Mouse (Mus musculus) heart, postnatal 14 days (tissue): ENCODE measurements at regions not wholly inside any gene's neighbourhood (a gene's known extent, or its start where the extent isn't known, plus 50 kb on each side); places are given as distances from the start of the nearest gene placed in this dataset.

Experiments used
- DNase-seq, 2 experiments: peaks; one replicate each; pipeline ENCODE4 v3.0.0; 2021 to 2022
- intact Hi-C: fragments of 180-260 bp; cut with DNase I; formaldehyde crosslinking; loops from one replicate; pipeline ENCODE4 v1.15.1; 2025

DNA sequence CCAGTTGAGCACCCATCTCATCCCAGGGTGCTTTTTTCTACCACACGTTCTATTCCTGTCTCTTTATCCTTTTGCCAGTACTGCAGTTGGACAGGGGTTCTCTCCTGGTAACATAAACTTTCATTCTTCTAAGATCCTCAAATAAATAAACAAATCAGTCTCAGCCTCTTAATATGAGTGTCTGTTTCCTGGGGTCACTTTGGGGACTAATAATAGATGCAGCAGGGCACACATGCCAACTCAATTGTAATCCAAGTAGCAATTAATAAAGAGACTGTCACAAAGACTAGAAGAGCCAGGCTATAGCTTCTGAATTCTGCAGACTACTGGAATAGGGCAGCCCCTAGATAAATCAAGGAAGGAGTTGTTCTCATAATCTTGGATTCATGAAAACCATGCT lies 108.9 kb downstream of the Uchl5 start:
- intact Hi-C loops = no loop called here
- DNase-seq = no peak

DNA sequence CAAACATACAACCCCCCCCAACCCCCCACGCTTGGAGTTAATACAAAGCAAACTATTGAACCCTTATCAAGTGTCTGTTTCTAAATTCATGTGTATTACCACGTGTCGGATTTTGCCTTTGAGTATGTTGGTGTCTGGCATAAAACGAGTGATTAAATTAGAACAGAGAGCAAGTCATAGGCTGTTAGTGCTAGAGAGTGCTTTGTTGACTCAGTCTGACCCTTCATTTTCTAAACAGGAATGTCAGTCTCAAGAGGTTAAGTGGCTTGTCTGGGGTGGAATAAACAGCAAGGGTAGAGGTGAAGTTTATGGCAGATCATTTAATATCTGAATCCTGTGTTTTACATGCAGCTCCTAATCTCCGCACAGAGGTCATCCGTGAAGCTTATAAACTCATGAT lies 104.1 kb downstream of the Uchl5 start:
- DNase-seq = no peak
- intact Hi-C loops = no loop called here

DNA sequence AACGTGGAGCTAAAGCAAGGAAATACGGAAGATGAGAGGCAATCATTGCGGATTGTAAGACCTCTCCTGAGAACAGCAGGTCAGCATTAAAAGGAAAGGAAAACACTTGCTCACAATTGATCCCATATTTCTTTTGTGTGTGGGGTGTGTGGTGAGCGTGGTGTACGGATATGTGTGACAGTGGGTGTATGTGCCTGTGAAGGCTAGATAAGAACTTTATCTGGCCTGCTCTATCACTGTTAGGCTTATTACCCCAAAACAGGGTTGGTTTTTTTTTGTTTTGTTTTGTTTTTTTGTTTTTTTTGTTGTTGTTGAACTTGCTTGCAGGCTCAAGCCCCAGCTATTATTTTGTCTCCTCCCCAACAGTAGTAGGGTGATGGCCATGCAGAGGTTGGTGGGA lies 102.5 kb downstream of the Uchl5 start:
- DNase-seq = no peak
- intact Hi-C loops = no loop called here

DNA sequence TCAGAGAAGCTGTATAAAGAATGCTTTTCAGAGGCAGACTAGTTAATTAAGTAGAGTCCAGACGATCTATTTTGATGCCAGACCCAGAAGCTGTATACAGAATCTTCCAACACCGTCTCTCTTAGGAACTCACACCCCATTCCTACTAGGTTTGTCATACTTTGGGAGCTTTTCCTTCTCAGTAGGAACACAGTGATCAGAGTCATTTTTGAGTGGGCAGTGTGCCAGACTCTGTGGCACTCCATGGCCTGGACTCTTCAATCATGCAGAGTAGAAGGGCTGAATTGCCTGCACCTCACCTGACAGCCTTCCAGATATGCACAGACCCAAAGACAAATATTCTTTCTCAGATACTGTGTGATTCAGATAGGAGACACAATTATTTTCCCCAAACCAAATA lies 101.2 kb downstream of the Uchl5 start:
- intact Hi-C loops = no loop called here
- DNase-seq = peak in 1 of 2 experiments; percentile 26

DNA sequence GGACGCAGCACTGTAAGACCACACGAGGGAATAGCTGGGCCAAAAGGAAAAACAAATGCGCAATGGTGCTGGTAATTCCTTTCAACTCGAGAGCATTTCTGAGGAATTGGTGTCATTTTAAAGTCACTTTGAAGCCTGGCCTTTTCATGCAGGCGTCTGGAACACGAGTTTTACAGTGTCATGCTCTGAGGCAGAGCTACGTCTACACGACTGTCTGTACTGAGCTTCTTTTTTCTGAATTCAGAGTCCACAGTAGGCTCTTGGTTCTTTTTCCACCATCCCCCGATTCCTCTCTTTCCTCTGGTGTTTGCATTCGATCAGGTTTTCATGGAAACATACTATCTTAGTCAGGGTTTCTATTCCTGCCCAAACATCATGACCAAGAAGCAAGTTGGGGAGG lies 83.2 kb downstream of the Uchl5 start:
- no peak for DNase-seq

DNA sequence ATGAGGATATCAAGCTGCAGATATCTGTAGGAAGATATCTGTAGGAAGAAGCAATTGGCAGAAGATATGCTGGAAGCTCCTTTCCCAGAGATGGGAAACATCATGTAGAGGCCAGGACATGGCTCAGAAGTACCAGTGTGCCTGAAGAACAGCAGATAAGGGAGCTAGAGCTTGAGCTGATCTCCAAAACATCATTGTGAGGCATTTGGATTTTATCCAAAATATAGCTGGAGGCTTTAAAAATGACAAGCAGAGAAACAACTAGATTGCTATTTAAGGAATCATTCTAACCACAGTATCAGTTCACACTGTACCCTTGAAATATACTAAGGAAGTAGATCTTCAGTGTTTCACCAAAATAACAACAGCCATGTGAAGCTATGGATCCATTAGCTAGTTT lies 81.5 kb downstream of the Uchl5 start:
- no peak for DNase-seq
- intact Hi-C loops = no loop called here

More for the DNA sequence above, 83.2 kb downstream of the Uchl5 start:
- intact Hi-C loops = no loop called here
